Mouse (Mus musculus) heart, adult 2 months (tissue): ENCODE measurements at regions not wholly inside any gene's neighbourhood (a gene's known extent, or its start where the extent isn't known, plus 50 kb on each side); places are given as distances from the start of the nearest gene placed in this dataset.

ENCODE experiments used
- CTCF ChIP-seq: fragments of 200-600 bp; IDR thresholded peaks from 2 replicates; pipeline ENCODE4 v1.8.1; 2022; ENCODE audit warnings: antibody characterized with exemption, mild to moderate bottlenecking, moderate library complexity
- EP300 ChIP-seq: fragments of 200-500 bp; IDR thresholded peaks from 2 replicates; pipeline ENCODE4 v1.6.1; 2011; ENCODE audit warnings: low read depth, low read length, control low read depth; ENCODE audit not compliant: insufficient read depth
- POLR2A ChIP-seq: fragments of 200-500 bp; IDR thresholded peaks from 2 replicates; pipeline ENCODE4 v1.6.1; 2011; ENCODE audit warnings: mild to moderate bottlenecking, low read depth, low read length, control low read depth; ENCODE audit not compliant: insufficient read depth

DNA sequence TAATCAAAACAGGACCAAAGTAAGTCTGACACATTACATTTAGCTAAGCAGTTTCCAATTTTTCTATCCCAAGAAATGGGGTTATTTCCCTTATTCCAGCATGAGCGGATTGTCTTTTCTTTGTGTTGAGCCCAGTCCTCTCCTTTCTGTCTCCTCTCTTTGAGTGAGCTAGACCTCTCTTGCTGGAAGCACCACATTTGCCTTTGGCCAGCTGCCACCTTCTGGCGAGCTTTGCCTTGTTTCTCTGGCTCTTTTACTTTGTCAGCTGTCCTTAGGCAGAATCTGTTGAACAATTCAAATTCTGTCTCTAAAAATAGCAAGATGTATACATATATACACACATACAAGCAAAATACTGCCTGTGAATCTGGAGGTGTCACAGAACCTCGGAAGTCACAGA lies 76.1 kb upstream of the Commd8 start:
- TF ChIP-seq CTCF (peak; percentile 20), POLR2A (no peak), EP300 (no peak)
